Mouse (Mus musculus) brain, embryonic 14.5 days (tissue): Measurements from ENCODE around the gene Uba52.

Source experiments
- CTCF ChIP-seq: fragments of 200-500 bp; IDR thresholded peaks from 2 replicates; pipeline ENCODE4 v1.5.1; 2012; ENCODE audit warnings: inconsistent platforms, mild to moderate bottlenecking, moderate library complexity, borderline replicate concordance; ENCODE audit not compliant: insufficient read depth, insufficient read length; ENCODE audit errors: extremely low read depth
- POLR2A ChIP-seq: fragments of 200-500 bp; IDR thresholded peaks from 2 replicates; pipeline ENCODE4 v1.6.1; 2012; ENCODE audit warnings: mild to moderate bottlenecking, inconsistent platforms, borderline replicate concordance; ENCODE audit not compliant: poor library complexity, insufficient read depth, insufficient read length, severe bottlenecking; ENCODE audit errors: extremely low read depth

- TF ChIP-seq POLR2A = no peak
- no peak for TF ChIP-seq CTCF
Observed at GRCm38 (mm10) chr8:70534281-70534680, 23.7 kb upstream of the Uba52 start.
